Mouse (Mus musculus) small intestine, adult 2 months (tissue): ENCODE measurements around the gene Entpd1.

Experiments used
- CTCF ChIP-seq: fragments of 200-500 bp; IDR thresholded peaks from 2 replicates; pipeline ENCODE4 v1.5.1; 2012; ENCODE audit warnings: low read depth, mild to moderate bottlenecking, control low read depth, inconsistent platforms, low read length, moderate library complexity, mixed read lengths; ENCODE audit not compliant: insufficient replicate concordance, insufficient read length; ENCODE audit errors: extremely low read depth
- POLR2A ChIP-seq: fragments of 200-500 bp; IDR thresholded peaks from 2 replicates; pipeline ENCODE4 v1.6.1; 2012; ENCODE audit warnings: low read depth, mild to moderate bottlenecking, control low read depth, inconsistent platforms, low read length, moderate library complexity

- TF ChIP-seq POLR2A (no peak), CTCF (no peak)
Observed at GRCm38 (mm10) chr19:40630096-40630495, 17.9 kb downstream of the Entpd1 start.
